Mouse (Mus musculus): ENCODE data around the gene Uggt2.

- TF ChIP-seq CTCF (IDR thresholded peaks at IDR 0.05; ENCODE audit: borderline replicate concordance, control insufficient read depth, extremely low read depth, insufficient read depth, low read length, poor library complexity) (no peak), POLR2A (IDR thresholded peaks at IDR 0.05; ENCODE audit: control insufficient read depth, extremely low read depth, insufficient read depth, low read length, poor library complexity) (no peak)
These were observed 38.9 kb upstream of the Uggt2 start, which contains the start of gene Hs6st3 for GRCm38 (mm10) chr14:119137906-119138785.

Data from thymus, adult 2 months (tissue).